Mouse (Mus musculus) heart, postnatal 0 days (tissue): ENCODE results near the gene Olfr1048.
"Not testable (repeated sequence)": the region's sequence is repeated elsewhere in the genome, so short reads cannot be mapped to it uniquely, and the experiment has no call there.

ENCODE experiments used
- CTCF ChIP-seq: IDR thresholded peaks from 2 replicates; pipeline ENCODE4 v1.5.1; 2016; ENCODE audit warnings: antibody characterized with exemption, control low read depth, low read depth
- EP300 ChIP-seq: IDR thresholded peaks from 2 replicates; pipeline ENCODE4 v1.6.1; 2016; ENCODE audit warnings: antibody characterized with exemption, low read depth

- TF ChIP-seq CTCF, EP300: not testable (repeated sequence)
Measured at GRCm38 (mm10) chr2:86278988-86279387, 38.9 kb upstream of the Olfr1048 start, which contains the start of gene Olfr1051.
